Mouse (Mus musculus) hindbrain, postnatal 0 days (tissue): ENCODE results near the gene Grik2. TPM values are rescaled to one million over a fixed set of nuclear protein-coding genes. Genes with fewer than 3 reads are reported as not detected.
"Not testable (repeated sequence)": the region's sequence is repeated elsewhere in the genome, so short reads cannot be mapped to it uniquely, and the experiment has no call there.

Experiments used
- ATAC-seq: fragments of 200-750 bp; cut with Nextera tagmentation; 2 replicates; pipeline ENCODE4 v1.8.0; 2017; ENCODE audit warnings: mild to moderate bottlenecking, moderate TSS enrichment, moderate library complexity
- DNase-seq: peaks from one replicate; pipeline ENCODE4 v3.0.0-alpha.2; 2015; ENCODE audit warnings: low spot score
- H3K27ac ChIP-seq: fragments of 300-500 bp; sonication (generic); 2 replicates; pipeline ENCODE4 v1.5.1; 2014; ENCODE audit warnings: mild to moderate bottlenecking
- H3K27me3 ChIP-seq: fragments of 300-500 bp; sonication (generic); 2 replicates; pipeline ENCODE4 v1.6.1; 2014; ENCODE audit warnings: low read length, mixed read lengths; ENCODE audit not compliant: insufficient read depth
- H3K36me3 ChIP-seq: fragments of 300-500 bp; sonication (generic); 2 replicates; pipeline ENCODE4 v1.6.1; 2014; ENCODE audit warnings: low read length, mixed read lengths; ENCODE audit not compliant: insufficient read depth
- H3K4me1 ChIP-seq: fragments of 300-500 bp; sonication (generic); 2 replicates; pipeline ENCODE4 v1.6.1; 2014; ENCODE audit warnings: antibody characterized with exemption, low read length, mixed read lengths; ENCODE audit not compliant: insufficient read depth
- H3K4me2 ChIP-seq: fragments of 300-500 bp; sonication (generic); 2 replicates; pipeline ENCODE4 v1.6.1; 2014; ENCODE audit warnings: low read depth, mild to moderate bottlenecking, low read length, moderate library complexity, mixed read lengths
- H3K4me3 ChIP-seq: fragments of 300-500 bp; sonication (generic); 2 replicates; pipeline ENCODE4 v1.5.1; 2014; ENCODE audit warnings: low read length
- H3K9ac ChIP-seq: fragments of 300-500 bp; sonication (generic); replicated peaks from 2 replicates; pipeline ENCODE4 v1.6.1; 2014; ENCODE audit warnings: mild to moderate bottlenecking, low read length, moderate library complexity, mixed read lengths
- H3K9me3 ChIP-seq: fragments of 300-500 bp; sonication (generic); 2 replicates; pipeline ENCODE4 v1.6.1; 2016; ENCODE audit warnings: low read length, mixed read lengths
- CTCF ChIP-seq: IDR thresholded peaks from 2 replicates; pipeline ENCODE4 v1.5.1; 2016; ENCODE audit warnings: antibody characterized with exemption, control low read depth, low read depth
- WGBS: fragments of 180-500 bp; shearing (Covaris S2); extraction: QIAGEN DNeasy Blood & Tissue Kit; methylation state at CpG from one replicate; pipeline ENCODE4 v1.1.7; 2014; 5-methylcytosine and 5-hydroxymethylcytosine counted together
- polyA plus RNA-seq: library from polyadenylated mRNA; unstranded; fragments of >200 nt; fragmentation: Nextera tagmentation; extraction: Ambion mirVana; gene quantifications from 2 replicates; pipeline ENCODE4 v1.2.1, GENCODE M21; 2015
- total RNA-seq: library from RNA; depleted of rRNA; stranded (reverse); fragments of >200 nt; gene quantifications from 2 replicates; pipeline ENCODE4 v1.2.3, GENCODE M21; 2014

Gene Grik2
- total and polyA plus RNA-seq, 2 experiments from 2014 or later: 24.9 to 120 TPM

DNA sequence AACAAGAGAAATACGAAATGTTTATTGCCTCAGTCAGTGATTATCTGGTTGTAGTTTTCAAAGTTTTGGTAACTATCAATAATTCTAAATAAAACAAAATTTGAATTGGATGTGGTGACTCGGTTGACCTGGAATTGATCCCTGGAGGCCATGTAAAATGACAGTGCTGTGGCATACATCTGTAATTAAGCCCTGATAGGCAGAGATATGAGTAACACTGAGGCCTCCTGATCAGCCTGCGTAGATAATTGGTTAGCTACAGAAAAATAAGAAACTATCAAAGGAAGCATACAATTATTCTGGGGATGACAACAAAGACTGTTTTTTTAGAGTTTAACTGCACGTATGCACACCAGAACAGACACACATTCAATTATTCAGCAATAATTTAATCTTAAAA is 634.4 kb downstream of the Grik2 start:
- no peaks in the 10 kb centered on the region for H3K27me3 ChIP-seq
- DNase-seq: no peak
- TF ChIP-seq CTCF: no peak
- H3K9me3 ChIP-seq: no peaks in the 10 kb centered on the region
- ATAC-seq: no peak
- H3K9ac ChIP-seq: no peak overlapping the region
- no peaks in the 10 kb centered on the region for H3K4me1 ChIP-seq
- H3K36me3 ChIP-seq: no peaks in the 10 kb centered on the region
- no peak overlapping the region for H3K4me3 ChIP-seq
- no peak overlapping the region for H3K27ac ChIP-seq
- WGBS: 62% methylated on average over 4 of the region's 4 CpGs
- H3K4me2 ChIP-seq: no peak overlapping the region

DNA sequence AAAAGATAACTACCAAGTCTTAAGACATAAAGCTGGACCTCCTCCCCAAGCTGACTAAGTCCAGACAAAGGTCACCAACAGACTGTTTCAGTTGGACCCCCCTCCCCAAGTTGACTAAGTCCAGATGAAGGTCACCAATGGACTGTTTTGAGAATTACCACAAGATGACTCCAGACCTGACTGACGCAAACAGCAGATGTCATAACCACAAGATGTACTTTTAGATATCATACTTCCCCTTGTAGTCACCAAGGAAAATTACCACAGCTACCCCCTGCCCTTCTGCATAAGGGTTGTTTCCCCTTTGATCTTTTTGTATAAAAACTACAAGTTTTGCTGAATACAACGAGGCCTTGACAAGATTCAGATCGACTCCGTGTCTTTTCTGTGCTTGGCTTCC is 637.1 kb downstream of the Grik2 start:
- H3K27me3 ChIP-seq, H3K4me2 ChIP-seq, H3K4me3 ChIP-seq, H3K4me1 ChIP-seq, H3K36me3 ChIP-seq, ATAC-seq, DNase-seq, H3K27ac ChIP-seq, H3K9ac ChIP-seq, H3K9me3 ChIP-seq: not testable (repeated sequence)
- 88% methylated on average over 4 of the region's 4 CpGs for WGBS

DNA sequence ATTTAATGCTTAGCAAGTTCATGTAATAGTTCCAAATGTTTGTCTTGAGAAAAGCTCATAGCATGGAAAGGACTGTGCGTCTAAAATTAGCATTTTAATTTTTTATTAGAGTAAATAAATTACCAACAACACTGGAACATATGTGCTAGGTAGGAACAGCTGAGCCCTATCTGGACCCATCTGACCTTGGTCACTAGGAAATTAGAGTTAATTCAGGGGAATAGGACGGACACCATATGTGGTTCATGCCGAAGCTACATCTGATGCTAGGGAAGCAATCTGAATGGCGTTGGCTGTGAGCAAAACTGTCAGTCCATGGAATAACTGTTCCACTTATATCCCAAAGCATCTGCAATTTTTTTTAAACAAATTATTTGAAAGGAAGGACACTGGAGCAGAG is 638.9 kb downstream of the Grik2 start:
- Histone ChIP-seq H3K9ac (no peak overlapping the region), H3K36me3 (no peaks in the 10 kb centered on the region), H3K4me1 (no peaks in the 10 kb centered on the region), H3K4me2 (no peak overlapping the region), H3K27ac (no peak overlapping the region), H3K9me3 (no peaks in the 10 kb centered on the region), H3K4me3 (no peak overlapping the region), H3K27me3 (no peaks in the 10 kb centered on the region)
- 52% methylated on average over 4 of the region's 4 CpGs for WGBS
- no peak for TF ChIP-seq CTCF
- 0 out of 2 replicates have a peak, but pooled peaks have one; percentile 61 for ATAC-seq
- DNase-seq: peak; percentile 26

DNA sequence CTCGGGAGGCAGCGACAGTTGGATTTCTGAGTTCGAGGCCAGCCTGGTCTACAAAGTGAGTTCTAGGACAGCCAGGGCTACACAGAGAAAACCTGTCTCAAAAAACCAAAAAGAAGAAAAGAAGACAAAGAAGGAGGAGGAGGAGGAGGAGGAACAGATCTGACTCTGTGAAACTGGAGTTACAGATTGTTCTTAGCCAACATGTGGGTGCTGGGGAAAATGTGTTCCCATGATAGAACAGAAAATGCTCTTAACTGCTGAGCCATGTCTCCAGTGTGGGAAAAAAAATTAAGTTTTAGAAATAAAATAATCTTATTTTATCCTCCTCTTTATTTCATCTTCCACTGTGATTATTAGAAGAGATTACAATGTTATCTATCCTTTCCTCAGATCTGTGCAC is 645.9 kb downstream of the Grik2 start:
- H3K27ac ChIP-seq: no peak overlapping the region
- no peaks in the 10 kb centered on the region for H3K4me1 ChIP-seq
- DNase-seq (no peak), ATAC-seq (no peak)
- H3K9ac ChIP-seq: no peak overlapping the region
- no peaks in the 10 kb centered on the region for H3K9me3 ChIP-seq
- no peak overlapping the region for H3K4me3 ChIP-seq
- no peak for TF ChIP-seq CTCF
- H3K36me3 ChIP-seq: no peaks in the 10 kb centered on the region
- no peak overlapping the region for H3K4me2 ChIP-seq
- H3K27me3 ChIP-seq: no peaks in the 10 kb centered on the region
- WGBS: 94% methylated on average over 3 of the region's 3 CpGs

DNA sequence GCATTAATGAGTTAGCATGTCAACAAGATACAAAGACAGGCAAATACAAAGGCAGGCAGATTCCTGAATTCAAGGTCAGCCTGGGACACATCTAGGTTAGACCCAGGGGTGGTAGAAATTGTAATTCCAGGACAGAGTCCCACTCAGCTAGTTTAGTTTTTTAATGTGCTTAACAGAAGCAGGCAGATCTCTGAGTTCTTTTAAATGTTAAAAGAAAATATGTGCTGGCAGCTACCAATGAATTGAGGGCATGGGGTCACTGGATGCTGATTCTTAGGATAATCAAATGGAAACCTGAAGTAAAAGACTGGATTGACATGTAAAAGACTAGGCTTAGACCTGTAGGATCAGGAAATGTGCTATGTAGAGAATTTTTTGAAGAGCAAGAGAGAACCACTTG is 651.8 kb downstream of the Grik2 start:
- Histone ChIP-seq H3K4me2 (no peak overlapping the region), H3K27me3 (no peaks in the 10 kb centered on the region), H3K4me1 (no peaks in the 10 kb centered on the region), H3K4me3 (no peak overlapping the region), H3K9me3 (no peaks in the 10 kb centered on the region), H3K27ac (no peak overlapping the region), H3K9ac (no peak overlapping the region), H3K36me3 (no peaks in the 10 kb centered on the region)
- DNase-seq: no peak
- no peak for ATAC-seq
- TF ChIP-seq CTCF: no peak

DNA sequence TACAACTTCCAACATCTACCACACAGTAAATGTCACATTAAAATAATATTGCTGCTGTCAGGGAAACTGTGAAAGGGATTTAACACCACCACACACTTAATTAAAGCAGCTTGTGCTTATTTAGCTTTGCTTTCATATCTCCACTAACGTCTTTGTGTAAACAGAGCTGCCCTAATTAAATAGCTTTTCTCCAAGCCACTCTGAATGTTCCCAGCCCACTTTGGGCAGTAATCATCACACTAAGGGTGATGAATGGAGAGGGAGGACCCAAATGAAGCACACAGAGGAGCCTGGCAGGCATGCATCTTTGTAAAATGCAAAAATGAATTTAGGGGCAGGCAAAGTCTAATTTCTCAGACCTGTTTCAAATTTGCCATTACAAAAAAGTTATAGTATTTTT is 657.3 kb downstream of the Grik2 start:
- WGBS: 22% methylated on average over 1 of the region's 1 CpGs
- Histone ChIP-seq H3K27me3 (no peaks in the 10 kb centered on the region), H3K27ac (no peak overlapping the region), H3K9ac (no peak overlapping the region), H3K4me3 (no peak overlapping the region), H3K9me3 (no peaks in the 10 kb centered on the region), H3K36me3 (no peaks in the 10 kb centered on the region), H3K4me2 (no peak overlapping the region), H3K4me1 (no peaks in the 10 kb centered on the region)
- ATAC-seq (no peak), DNase-seq (no peak)
- TF ChIP-seq CTCF: no peak

DNA sequence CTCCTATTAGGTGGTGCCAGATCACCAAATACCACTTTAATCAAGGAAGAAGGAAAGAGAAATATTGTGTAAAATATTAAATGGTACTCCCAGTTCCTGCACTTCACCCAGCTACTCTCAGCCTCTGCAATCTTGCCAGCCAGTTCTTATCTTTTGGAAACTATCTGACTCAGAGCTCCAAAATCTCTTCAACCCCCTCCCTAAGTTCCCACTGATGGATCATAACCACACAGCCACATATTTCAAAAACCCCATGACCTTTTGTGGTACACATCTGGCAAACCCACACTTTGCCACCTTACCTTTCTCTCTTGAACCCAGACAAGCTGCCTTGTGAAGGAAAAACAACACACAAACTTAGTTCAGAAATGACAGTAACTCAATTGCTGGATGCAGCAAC is 738.2 kb downstream of the Grik2 start:
- no peak for TF ChIP-seq CTCF
- H3K4me2 ChIP-seq: no peak overlapping the region
- no peak overlapping the region for H3K4me3 ChIP-seq
- ATAC-seq: no peak
- no peaks in the 10 kb centered on the region for H3K36me3 ChIP-seq
- no peaks in the 10 kb centered on the region for H3K4me1 ChIP-seq
- DNase-seq: no peak
- no peak overlapping the region for H3K27ac ChIP-seq
- H3K9me3 ChIP-seq: no peaks in the 10 kb centered on the region
- no peaks in the 10 kb centered on the region for H3K27me3 ChIP-seq
- no peak overlapping the region for H3K9ac ChIP-seq

DNA sequence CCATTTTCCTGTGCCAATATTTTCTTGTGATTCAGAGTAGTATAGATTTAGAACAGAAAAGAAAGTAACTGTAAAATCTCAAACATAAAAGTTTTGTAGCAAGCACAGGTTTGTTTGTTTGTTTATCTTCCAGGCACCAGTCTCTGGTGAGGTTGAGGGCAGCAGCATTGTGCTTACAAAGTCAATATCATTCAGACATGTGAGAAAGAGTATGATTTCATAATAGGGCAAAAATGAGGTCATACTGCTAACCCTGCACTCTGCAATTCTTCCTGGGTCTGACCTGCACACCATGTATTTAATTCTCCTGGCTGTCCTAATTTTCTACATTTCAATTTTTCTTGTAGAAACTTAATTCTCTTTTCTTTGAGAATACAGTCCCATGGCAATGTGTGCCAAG is 739.2 kb downstream of the Grik2 start:
- no peak for ATAC-seq

More for the DNA sequence above, 739.2 kb downstream of the Grik2 start:
- TF ChIP-seq CTCF: no peak
- no peaks in the 10 kb centered on the region for H3K36me3 ChIP-seq
- H3K27ac ChIP-seq: no peak overlapping the region
- no peaks in the 10 kb centered on the region for H3K27me3 ChIP-seq
- no peaks in the 10 kb centered on the region for H3K4me1 ChIP-seq
- H3K9ac ChIP-seq: no peak overlapping the region
- H3K4me2 ChIP-seq: no peak overlapping the region
- DNase-seq: no peak
- no peaks in the 10 kb centered on the region for H3K9me3 ChIP-seq
- no peak overlapping the region for H3K4me3 ChIP-seq
